Mouse (Mus musculus) spleen, postnatal 4 days (tissue): ENCODE results near the gene 1700010I14Rik.
A peak's percentile ranks its signal among the peaks of the same experiment; 100 is the strongest.

Experiments used
- DNase-seq, 2 experiments: peaks; one replicate each; pipeline ENCODE4 v3.0.0; 2022; ENCODE audit warnings: low spot score in 2 of 2

Gene 1700010I14Rik

GRCm38 (mm10) chr17:8988119-8988807 is at the start of gene 1700010I14Rik:
1700010I14Rik (plus strand) TSS chr17:8988333.
- peak; percentile 79 to 86 for DNase-seq

GRCm38 (mm10) chr17:8951588-8951987 is 36.5 kb upstream of the 1700010I14Rik start:
- DNase-seq, result no peak

GRCm38 (mm10) chr17:8952951-8953350 is 35.2 kb upstream of the 1700010I14Rik start:
- DNase-seq, result no peak

GRCm38 (mm10) chr17:8958125-8958524 is 30.0 kb upstream of the 1700010I14Rik start:
- DNase-seq, result no peak

GRCm38 (mm10) chr17:8960386-8960785 is 27.7 kb upstream of the 1700010I14Rik start:
- DNase-seq, result no peak

GRCm38 (mm10) chr17:8961097-8961496 is 27.0 kb upstream of the 1700010I14Rik start:
- DNase-seq, result no peak

GRCm38 (mm10) chr17:8961644-8962043 is 26.5 kb upstream of the 1700010I14Rik start:
- no peak for DNase-seq

GRCm38 (mm10) chr17:8965177-8965576 is 23.0 kb upstream of the 1700010I14Rik start:
- no peak for DNase-seq

- DNase-seq, result no peak
Measured at GRCm38 (mm10) chr17:8972152-8972854, 15.8 kb upstream of the 1700010I14Rik start.

- DNase-seq, result no peak
Measured at GRCm38 (mm10) chr17:8973331-8973730, 14.8 kb upstream of the 1700010I14Rik start.

GRCm38 (mm10) chr17:8974423-8974822 is 13.7 kb upstream of the 1700010I14Rik start:
- no peak for DNase-seq

GRCm38 (mm10) chr17:8974823-8975397 is 13.2 kb upstream of the 1700010I14Rik start:
- DNase-seq, result no peak

GRCm38 (mm10) chr17:8976745-8977144 is 11.4 kb upstream of the 1700010I14Rik start:
- no peak for DNase-seq

- no peak for DNase-seq
Measured at GRCm38 (mm10) chr17:8977271-8977670, 10.9 kb upstream of the 1700010I14Rik start.

- DNase-seq, result no peak
Measured at GRCm38 (mm10) chr17:8983576-8983975, 4.6 kb upstream of the 1700010I14Rik start.

GRCm38 (mm10) chr17:8985714-8986113 is 2.4 kb upstream of the 1700010I14Rik start:
- no peak for DNase-seq

GRCm38 (mm10) chr17:8986551-8986950 is 1.6 kb upstream of the 1700010I14Rik start:
- no peak for DNase-seq

- no peak for DNase-seq
Measured at GRCm38 (mm10) chr17:8987369-8987768, 764 bp upstream of the 1700010I14Rik start.

- peak; percentile 32 to 66 for DNase-seq
Measured at GRCm38 (mm10) chr17:8991160-8991559, 3.0 kb downstream of the 1700010I14Rik start.

GRCm38 (mm10) chr17:8995344-8995743 is 7.2 kb downstream of the 1700010I14Rik start:
- DNase-seq, result no peak

GRCm38 (mm10) chr17:9002438-9002837 is 14.3 kb downstream of the 1700010I14Rik start:
- no peak for DNase-seq

GRCm38 (mm10) chr17:9004516-9004915 is 16.4 kb downstream of the 1700010I14Rik start:
- DNase-seq, result no peak
